Mouse (Mus musculus) hindbrain, embryonic 15.5 days (tissue): ENCODE measurements around the gene Rhox4g. TPM values are rescaled to one million over a fixed set of nuclear protein-coding genes. Genes with fewer than 3 reads are reported as not detected.
"Not testable (repeated sequence)": the region's sequence is repeated elsewhere in the genome, so short reads cannot be mapped to it uniquely, and the experiment has no call there.

ENCODE experiments used
- ATAC-seq: fragments of 200-750 bp; cut with Nextera tagmentation; 2 replicates; pipeline ENCODE4 v1.8.0; 2017; ENCODE audit warnings: low read depth, moderate number of reproducible peaks, moderate TSS enrichment; ENCODE audit not compliant: low FRiP score
- H3K27ac ChIP-seq: fragments of 300-500 bp; sonication (generic); replicated peaks from 2 replicates; pipeline ENCODE4 v1.5.1; 2015; ENCODE audit warnings: mild to moderate bottlenecking, inconsistent platforms
- H3K27me3 ChIP-seq: fragments of 300-500 bp; sonication (generic); 2 replicates; pipeline ENCODE4 v1.6.1; 2015; ENCODE audit warnings: control low read depth, inconsistent platforms
- H3K36me3 ChIP-seq: fragments of 300-500 bp; sonication (generic); 2 replicates; pipeline ENCODE4 v1.6.1; 2015; ENCODE audit warnings: control low read depth, inconsistent platforms
- H3K4me1 ChIP-seq: fragments of 300-500 bp; sonication (generic); replicated peaks from 2 replicates; pipeline ENCODE4 v1.6.1; 2015; ENCODE audit warnings: control low read depth, inconsistent platforms
- H3K4me2 ChIP-seq: fragments of 300-500 bp; sonication (generic); 2 replicates; pipeline ENCODE4 v1.6.1; 2015; ENCODE audit warnings: moderate library complexity, mild to moderate bottlenecking, inconsistent platforms
- H3K4me3 ChIP-seq: fragments of 300-500 bp; sonication (generic); 2 replicates; pipeline ENCODE4 v1.5.1; 2015; ENCODE audit warnings: mild to moderate bottlenecking, inconsistent platforms
- H3K9ac ChIP-seq: fragments of 300-500 bp; sonication (generic); 2 replicates; pipeline ENCODE4 v1.6.1; 2015; ENCODE audit warnings: inconsistent platforms
- H3K9me3 ChIP-seq: fragments of 300-500 bp; sonication (generic); 2 replicates; pipeline ENCODE4 v1.6.1; 2016; ENCODE audit warnings: control low read depth, inconsistent platforms
- WGBS: fragments of 180-500 bp; shearing (Covaris S2); methylation state at CpG from one replicate; pipeline ENCODE4 v1.1.7; 2015; 5-methylcytosine and 5-hydroxymethylcytosine counted together
- polyA plus RNA-seq: library from polyadenylated mRNA; unstranded; fragments of >200 nt; fragmentation: Nextera tagmentation; extraction: Ambion mirVana; gene quantifications from 2 replicates; pipeline ENCODE4 v1.2.1, GENCODE M21; 2015

Gene Rhox4g
- polyA plus RNA-seq: not detected in 2 replicates

DNA sequence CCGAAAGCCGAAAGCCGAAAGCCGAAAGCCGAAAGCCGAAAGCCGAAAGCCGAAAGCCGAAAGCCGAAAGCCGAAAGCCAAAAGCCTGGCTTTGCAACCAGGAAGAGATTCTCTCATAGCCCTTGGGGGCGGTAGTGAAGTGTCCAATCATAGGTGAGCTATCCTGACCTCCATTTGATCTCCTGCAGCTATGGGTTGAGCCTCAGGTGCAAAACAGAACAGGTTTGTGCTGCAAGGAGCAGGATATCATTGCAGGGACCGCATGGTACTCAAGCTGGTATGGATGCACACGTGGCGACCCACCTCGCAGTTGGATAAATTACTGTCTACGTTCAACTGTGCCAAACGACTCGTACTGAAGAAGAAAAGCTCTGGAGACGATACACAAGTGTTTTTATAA lies at the start of gene Rhox4g:
Rhox4g (minus strand) TSS at position 101 of the 400 bp plus-strand sequence.
- H3K27me3 ChIP-seq, H3K9me3 ChIP-seq, H3K4me3 ChIP-seq, ATAC-seq, H3K36me3 ChIP-seq, H3K9ac ChIP-seq, H3K4me1 ChIP-seq, H3K27ac ChIP-seq, H3K4me2 ChIP-seq: not testable (repeated sequence)
- WGBS: 94% methylated on average over 16 of the region's 20 CpGs

DNA sequence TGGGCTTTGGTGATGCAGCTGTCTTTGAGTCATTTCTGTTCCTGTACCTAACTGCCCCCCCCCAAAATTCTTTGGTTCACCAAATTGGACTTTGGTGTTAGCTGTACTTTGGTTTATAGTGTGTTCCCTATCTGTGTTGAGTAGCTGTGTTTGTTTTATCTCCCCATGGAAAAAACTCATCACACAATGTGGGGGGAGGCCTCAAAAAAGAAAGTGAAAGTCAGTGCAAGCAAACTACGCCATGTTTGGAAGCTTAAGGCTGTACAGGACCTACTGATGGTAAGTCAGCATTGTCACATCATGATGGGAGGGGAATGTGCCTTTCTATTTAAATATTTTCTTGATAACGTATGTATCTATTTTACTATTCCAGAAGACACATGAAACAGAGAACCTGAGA lies 41.1 kb upstream of the Rhox4g start:
- no peaks in the 10 kb centered on the region for H3K36me3 ChIP-seq
- no peaks in the 10 kb centered on the region for H3K27me3 ChIP-seq
- H3K27ac ChIP-seq: no peak overlapping the region
- H3K4me3 ChIP-seq: no peak overlapping the region
- 88% methylated on average over 2 of the region's 2 CpGs for WGBS
- no peak for ATAC-seq
- H3K4me2 ChIP-seq: no peak overlapping the region
- no peaks in the 10 kb centered on the region for H3K4me1 ChIP-seq
- no peak overlapping the region for H3K9ac ChIP-seq
- H3K9me3 ChIP-seq: no peaks in the 10 kb centered on the region

DNA sequence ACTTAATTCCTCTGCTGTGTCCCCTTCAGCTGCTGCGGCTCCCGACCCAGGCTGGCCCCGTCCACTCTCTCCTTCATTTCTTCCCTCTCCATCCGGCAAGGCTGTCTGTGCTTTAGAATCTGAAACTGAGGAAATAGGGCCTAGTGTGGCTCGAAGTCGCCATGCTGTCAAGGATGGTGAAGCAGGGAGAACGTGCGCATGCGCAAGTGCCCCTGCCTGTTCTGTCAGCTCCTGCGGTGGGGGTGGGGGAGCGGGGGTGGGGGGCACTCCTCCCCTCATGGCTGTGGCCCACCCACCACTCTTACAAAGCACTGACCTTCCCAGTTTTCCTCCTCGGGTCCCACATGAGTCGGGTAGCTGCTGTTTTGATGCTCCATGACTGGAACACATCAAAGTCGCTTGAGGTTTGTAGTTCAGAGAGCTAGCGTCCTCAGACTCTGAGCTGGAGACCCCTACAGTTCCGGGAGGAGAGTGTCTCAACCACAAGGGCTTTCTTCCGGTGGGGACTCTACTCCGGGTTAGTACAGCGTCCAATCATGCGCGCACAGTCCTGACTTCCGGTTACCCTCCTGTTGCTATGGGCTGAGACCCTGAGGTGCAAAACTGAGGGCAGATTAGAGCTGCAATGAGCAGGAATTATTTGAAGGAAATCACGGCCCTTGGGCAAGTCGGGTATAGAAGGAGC lies 32.0 kb upstream of the Rhox4g start:
- ATAC-seq: no peak
- Histone ChIP-seq H3K27ac (no peak overlapping the region), H3K9me3 (no peaks in the 10 kb centered on the region), H3K4me1 (no peaks in the 10 kb centered on the region), H3K27me3 (no peaks in the 10 kb centered on the region), H3K9ac (no peak overlapping the region), H3K4me3 (no peak overlapping the region), H3K36me3 (no peaks in the 10 kb centered on the region), H3K4me2 (no peak overlapping the region)
- WGBS: 85% methylated on average over 24 of the region's 24 CpGs

DNA sequence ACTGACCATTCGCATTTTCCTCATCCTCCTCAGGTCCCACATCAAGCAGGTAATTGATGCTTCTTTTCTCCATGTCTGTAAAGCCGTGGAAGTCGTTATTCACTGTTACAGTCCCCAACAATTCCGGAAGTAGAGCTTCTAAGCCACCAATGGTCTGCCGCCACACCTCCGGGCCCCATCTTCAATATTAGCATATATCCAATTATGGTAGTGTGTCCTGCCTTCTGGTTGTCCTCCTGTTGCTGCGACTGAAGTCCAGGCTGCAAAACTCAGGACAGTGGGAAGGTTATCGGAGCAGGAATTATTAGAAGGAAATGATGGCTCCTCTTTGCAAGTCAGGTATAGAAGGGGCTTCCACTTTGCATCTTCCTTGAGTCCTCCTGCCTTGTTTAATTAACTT lies 22.1 kb upstream of the Rhox4g start, which contains the start of gene Rhox2h:
Rhox2h (minus strand) TSS at position 101 of the 400 bp plus-strand sequence.
- H3K4me2 ChIP-seq, H3K9me3 ChIP-seq, H3K4me3 ChIP-seq, H3K27me3 ChIP-seq, ATAC-seq, H3K36me3 ChIP-seq, H3K4me1 ChIP-seq, H3K27ac ChIP-seq, H3K9ac ChIP-seq: not testable (repeated sequence)
- 88% methylated on average over 8 of the region's 8 CpGs for WGBS

DNA sequence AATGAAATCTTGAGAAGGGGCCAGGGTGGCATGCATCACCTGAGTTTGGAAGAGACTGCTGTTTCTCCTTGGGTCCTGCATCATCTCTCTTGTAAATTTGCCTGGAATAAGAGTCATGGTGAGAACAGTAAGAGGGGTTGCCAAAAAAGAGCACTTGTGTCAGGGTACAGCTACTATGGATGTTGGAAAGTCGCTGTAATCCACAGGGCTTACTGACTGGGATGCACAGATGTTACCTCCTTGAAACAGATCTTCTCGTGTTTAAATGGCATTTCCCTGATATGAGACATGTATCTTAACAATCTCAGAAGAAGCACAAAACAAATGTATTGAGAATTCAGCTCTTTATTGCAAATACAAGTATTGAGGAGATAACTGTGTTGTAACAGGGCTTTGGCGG lies 17.5 kb upstream of the Rhox4g start, which contains the start of gene Rhox3h:
Rhox3h (minus strand) TSS at position 101 of the 400 bp plus-strand sequence.
- not testable (repeated sequence) for H3K4me1 ChIP-seq, H3K9ac ChIP-seq, H3K27me3 ChIP-seq, H3K27ac ChIP-seq, H3K9me3 ChIP-seq, H3K36me3 ChIP-seq, H3K4me3 ChIP-seq, H3K4me2 ChIP-seq, ATAC-seq
- 100% methylated on average over 1 of the region's 3 CpGs for WGBS

DNA sequence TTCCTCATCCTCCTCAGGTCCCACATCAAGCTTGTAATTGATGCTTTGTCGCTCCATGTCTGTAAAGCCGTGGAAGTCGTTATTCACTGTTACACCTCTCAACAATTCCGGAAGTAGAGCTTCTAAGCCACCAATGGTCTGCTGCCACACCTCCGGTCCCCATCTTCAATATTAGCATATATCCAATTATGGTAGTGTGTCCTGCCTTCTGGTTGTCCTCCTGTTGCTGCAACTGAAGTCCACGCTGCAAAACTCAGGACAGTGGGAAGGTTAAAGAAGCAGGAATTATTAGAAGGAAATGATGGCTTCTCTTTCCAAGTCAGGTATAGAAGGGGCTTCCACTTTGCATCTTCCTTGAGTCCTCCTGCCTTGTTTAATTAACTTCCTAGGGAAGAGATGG lies 7.8 kb downstream of the Rhox4g start, which contains the start of gene Rhox2g:
Rhox2g (minus strand) TSS at position 101 of the 400 bp plus-strand sequence.
- ATAC-seq, H3K4me1 ChIP-seq: not testable (repeated sequence)

DNA sequence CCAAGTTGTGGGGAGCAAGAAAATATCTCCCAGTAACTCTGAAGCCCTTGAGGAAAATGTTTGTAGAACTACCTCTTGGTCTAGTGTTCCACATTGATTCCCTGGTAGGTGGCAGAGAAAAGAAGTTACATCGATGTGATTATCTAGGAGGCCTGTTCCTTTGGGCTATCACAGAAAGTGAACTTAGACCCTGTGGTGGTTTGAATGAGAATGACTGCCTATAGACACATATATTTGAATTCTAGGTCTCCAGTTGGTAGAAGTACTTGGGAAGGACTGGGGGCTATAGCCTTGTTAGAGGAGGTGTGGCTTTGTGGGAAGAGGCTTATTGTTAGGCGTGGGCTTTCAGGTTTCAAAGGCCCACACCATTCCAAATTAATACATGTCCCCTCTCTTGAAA lies 22.6 kb downstream of the Rhox4g start, which contains the start of gene Rhox3g:
Rhox3g (minus strand) TSS at position 101 of the 400 bp plus-strand sequence.
- H3K4me1 ChIP-seq, H3K27ac ChIP-seq, H3K4me3 ChIP-seq, H3K9me3 ChIP-seq, H3K27me3 ChIP-seq, H3K9ac ChIP-seq, ATAC-seq, H3K4me2 ChIP-seq, H3K36me3 ChIP-seq: not testable (repeated sequence)
- WGBS: 86% methylated on average over 2 of the region's 2 CpGs

More for the DNA sequence above, 7.8 kb downstream of the Rhox4g start, which contains the start of gene Rhox2g:
- not testable (repeated sequence) for H3K4me3 ChIP-seq, H3K27ac ChIP-seq, H3K9ac ChIP-seq, H3K36me3 ChIP-seq, H3K4me2 ChIP-seq, H3K27me3 ChIP-seq, H3K9me3 ChIP-seq
- 92% methylated on average over 6 of the region's 6 CpGs for WGBS

DNA sequence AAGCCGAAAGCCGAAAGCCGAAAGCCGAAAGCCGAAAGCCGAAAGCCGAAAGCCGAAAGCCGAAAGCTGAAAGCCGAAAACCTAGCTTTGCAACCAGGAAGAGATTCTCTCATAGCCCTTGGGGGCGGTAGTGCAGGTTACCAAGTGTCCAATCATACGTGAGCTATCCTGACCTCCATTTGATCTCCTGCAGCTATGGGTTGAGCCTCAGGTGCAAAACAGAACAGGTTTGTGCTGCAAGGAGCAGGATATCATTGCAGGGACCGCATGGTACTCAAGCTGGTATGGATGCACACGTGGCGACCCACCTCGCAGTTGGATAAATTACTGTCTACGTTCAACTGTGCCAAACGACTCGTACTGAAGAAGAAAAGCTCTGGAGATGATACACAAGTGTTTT lies 43.5 kb downstream of the Rhox4g start, which contains the start of gene Rhox4f:
Rhox4f (minus strand) TSS at position 101 of the 400 bp plus-strand sequence.
- not testable (repeated sequence) for H3K4me1 ChIP-seq, ATAC-seq, H3K9me3 ChIP-seq, H3K36me3 ChIP-seq, H3K27me3 ChIP-seq, H3K4me2 ChIP-seq, H3K27ac ChIP-seq, H3K4me3 ChIP-seq, H3K9ac ChIP-seq
- WGBS: 98% methylated on average over 16 of the region's 19 CpGs

Other genes starting within 250 kb of the Rhox4g start
- gene Rhox2b, start 239.3 kb downstream of the Rhox4g start, polyA plus RNA-seq: not detected in 2 replicates
- not detected in 2 replicates for gene Rhox4b, start 218.8 kb downstream of the Rhox4g start, polyA plus RNA-seq
- gene Rhox2c, start 197.6 kb downstream of the Rhox4g start, polyA plus RNA-seq: not detected in 2 replicates
- not detected in 2 replicates for gene Rhox3c, start 192.7 kb downstream of the Rhox4g start, polyA plus RNA-seq
- gene Rhox4c, start 171.0 kb downstream of the Rhox4g start, polyA plus RNA-seq: not detected in 2 replicates
- not detected in 2 replicates for gene Rhox2d, start 157.9 kb downstream of the Rhox4g start, polyA plus RNA-seq
- gene Rhox4d, start 137.0 kb downstream of the Rhox4g start, polyA plus RNA-seq: not detected in 2 replicates
- gene Rhox2e, start 120.9 kb downstream of the Rhox4g start, polyA plus RNA-seq: not detected in 2 replicates
- not detected in 2 replicates for gene Rhox3e, start 109.3 kb downstream of the Rhox4g start, polyA plus RNA-seq
- gene Rhox4e, start 93.9 kb downstream of the Rhox4g start, polyA plus RNA-seq: not detected in 2 replicates
- gene Rhox2f, start 79.9 kb downstream of the Rhox4g start, polyA plus RNA-seq: not detected in 2 replicates
- gene Rhox3f, start 70.3 kb downstream of the Rhox4g start, polyA plus RNA-seq: not detected in 2 replicates
- not detected in 2 replicates for gene Rhox4f, start 43.6 kb downstream of the Rhox4g start, polyA plus RNA-seq
- not detected in 2 replicates for gene Rhox3g, start 22.7 kb downstream of the Rhox4g start, polyA plus RNA-seq
- gene Rhox2g, start 7.9 kb downstream of the Rhox4g start, polyA plus RNA-seq: not detected in 2 replicates
- gene Rhox3h, start 17.4 kb upstream of the Rhox4g start, polyA plus RNA-seq: not detected in 2 replicates
- gene Rhox2h, start 21.9 kb upstream of the Rhox4g start, polyA plus RNA-seq: not detected in 2 replicates
- gene Rhox5, start 153.5 kb upstream of the Rhox4g start, polyA plus RNA-seq: 0.22 and 1.4 TPM in 2 replicates
- gene Rhox6, start 175.6 kb upstream of the Rhox4g start, polyA plus RNA-seq: not detected in 2 replicates
- gene Rhox7a, start 180.4 kb upstream of the Rhox4g start, polyA plus RNA-seq: not detected in 2 replicates
- 0.17 TPM in 1 of 2 replicates, not detected in the other for gene Rhox8, start 227.6 kb upstream of the Rhox4g start, polyA plus RNA-seq
- not detected in 2 replicates for gene Rhox7b, start 245.9 kb upstream of the Rhox4g start, polyA plus RNA-seq